Mouse (Mus musculus) liver, adult 2 months (tissue): ENCODE data around the gene Dcx.

Experiments used
- CTCF ChIP-seq: fragments of 200-500 bp; IDR thresholded peaks from 2 replicates; pipeline ENCODE4 v1.5.1; 2011; ENCODE audit warnings: low read depth, low read length, control low read depth
- POLR2A ChIP-seq: fragments of 200-500 bp; IDR thresholded peaks from 2 replicates; pipeline ENCODE4 v1.6.1; 2011; ENCODE audit warnings: low read length, control low read depth; ENCODE audit not compliant: insufficient read depth; ENCODE audit errors: extremely low read depth

DNA sequence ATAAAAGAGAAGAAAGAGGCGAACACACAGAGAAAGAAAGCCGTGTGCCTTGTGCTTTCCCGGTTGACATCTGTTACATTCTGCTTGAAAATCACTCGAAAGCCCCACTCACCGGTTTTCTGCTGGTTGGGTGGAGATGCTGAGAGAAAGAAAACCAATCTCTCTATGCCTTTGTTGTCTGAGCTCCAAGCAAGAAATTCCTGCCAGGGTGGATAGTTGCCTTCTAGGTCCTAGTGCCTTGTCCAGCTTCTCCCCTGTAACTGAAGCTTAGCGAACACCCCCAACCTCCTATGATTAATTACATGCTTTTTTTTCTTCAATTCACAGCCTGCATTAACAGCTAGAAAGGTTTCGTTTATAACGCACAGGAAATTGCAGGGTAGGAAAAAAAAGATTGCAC, at the start of gene Dcx:
- TF ChIP-seq CTCF (no peak), POLR2A (no peak)
